Mouse (Mus musculus): ENCODE data around the gene Stat4.

Stat4 gene

DNA sequence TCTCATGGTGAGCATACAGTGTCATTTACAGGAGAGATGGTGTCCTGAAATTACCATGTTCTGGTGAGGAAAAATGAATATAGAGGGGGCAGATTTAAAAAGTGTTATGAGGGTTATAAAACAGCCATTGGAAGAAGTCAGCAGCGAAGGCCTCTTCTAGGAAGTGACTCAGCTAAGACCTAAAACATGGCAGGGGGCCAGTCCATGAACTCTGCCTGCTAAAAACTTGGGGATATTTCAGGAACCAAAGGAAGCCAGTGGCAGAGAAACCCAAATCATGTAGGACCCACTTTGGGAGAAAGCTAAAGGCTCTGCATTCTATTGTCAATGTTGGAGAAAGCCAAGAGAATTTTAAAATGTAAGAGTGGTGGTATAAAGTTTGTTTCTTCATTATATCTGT lies 125.4 kb downstream of the Stat4 start:
- no peak for DNase-seq

DNA sequence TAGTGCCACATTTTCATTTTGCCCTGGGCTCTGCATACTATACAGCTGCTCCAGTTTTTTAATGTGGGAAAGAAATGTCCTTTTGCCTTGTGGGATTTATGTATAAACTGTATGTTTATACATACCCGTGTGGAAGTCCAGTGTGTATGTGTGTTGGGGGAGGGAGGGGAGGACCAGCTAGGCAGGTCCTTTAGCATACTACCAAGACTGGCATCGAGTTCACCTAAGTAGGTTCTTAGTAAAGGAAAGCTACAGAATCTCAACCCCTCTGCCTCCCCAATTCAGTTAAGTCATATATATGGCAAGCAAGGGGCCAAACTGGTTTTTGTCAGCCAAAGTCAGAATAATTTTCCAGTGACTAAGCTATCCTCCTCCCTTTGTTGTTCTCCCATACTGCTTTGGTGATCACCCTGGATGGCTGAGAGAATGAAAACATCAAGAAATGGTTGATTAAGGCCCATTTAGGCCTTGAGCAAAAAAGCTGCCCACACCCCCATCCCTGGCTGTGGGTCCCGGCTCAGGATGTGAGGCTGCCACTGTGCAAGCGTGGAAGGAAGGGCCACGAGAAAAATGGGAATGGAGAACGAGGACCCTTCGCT lies 126.2 kb downstream of the Stat4 start:
- DNase-seq: no peak

DNA sequence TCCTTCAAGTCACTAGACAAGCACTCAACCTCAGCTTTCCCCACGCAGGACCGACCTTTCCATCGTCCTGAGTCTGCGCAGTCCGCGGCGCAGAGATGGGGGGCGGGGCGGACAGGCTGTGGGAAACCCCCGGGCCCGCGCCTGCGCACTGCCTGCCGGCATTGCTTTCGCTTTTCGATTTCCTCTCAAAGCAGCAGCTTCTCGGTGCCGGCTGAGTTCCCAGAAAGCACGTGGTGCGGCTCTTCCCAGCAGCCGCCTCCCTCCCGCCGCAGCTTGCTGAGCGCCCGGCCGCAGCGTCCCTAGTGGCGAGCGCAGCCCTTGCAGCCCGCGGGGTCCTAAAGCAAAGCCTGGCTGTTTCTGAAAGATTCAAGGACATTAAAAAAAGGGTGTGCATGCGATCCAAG lies 126.7 kb downstream of the Stat4 start:
- peak; percentile 98 to 99 for DNase-seq

DNA sequence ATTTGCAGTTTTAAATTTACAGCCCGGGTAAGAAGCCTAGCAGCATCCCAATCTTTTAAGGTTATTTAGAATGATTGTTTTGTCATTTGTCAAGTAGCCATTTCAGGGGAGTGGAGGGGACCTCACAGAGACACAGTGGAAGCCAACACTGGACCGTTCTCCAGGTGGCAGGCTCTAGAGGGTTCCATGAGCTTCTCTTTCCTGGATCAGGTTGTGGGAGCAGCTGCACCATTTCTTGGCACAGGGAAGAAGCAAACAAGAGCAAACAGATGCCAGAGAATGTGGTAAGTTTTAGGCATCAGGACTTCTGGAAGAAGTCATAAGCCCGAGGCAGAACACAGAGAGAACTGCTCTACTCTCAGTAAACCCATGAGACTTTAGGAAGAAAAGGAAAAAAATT lies 129.5 kb downstream of the Stat4 start:
- no peak for DNase-seq

DNA sequence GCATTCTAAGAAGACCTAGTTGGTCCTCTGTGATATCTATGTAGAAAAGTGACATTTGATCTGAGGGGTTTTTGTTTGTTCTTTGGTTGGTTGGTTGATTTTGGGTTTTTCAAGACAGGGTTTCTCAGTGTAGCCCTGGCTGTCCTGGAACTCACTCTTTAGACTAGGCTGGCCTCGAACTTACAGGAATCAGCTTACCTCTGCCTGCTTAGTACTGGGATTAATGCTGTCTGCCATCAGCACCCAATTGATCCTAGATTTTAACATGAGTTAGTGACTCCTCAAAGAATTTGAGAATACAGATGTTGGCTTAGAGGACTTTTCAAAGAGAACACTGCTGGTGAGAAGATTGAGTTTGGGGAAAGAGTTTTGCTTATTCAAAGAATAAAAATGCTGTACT lies 130.8 kb downstream of the Stat4 start:
- DNase-seq: no peak

DNA sequence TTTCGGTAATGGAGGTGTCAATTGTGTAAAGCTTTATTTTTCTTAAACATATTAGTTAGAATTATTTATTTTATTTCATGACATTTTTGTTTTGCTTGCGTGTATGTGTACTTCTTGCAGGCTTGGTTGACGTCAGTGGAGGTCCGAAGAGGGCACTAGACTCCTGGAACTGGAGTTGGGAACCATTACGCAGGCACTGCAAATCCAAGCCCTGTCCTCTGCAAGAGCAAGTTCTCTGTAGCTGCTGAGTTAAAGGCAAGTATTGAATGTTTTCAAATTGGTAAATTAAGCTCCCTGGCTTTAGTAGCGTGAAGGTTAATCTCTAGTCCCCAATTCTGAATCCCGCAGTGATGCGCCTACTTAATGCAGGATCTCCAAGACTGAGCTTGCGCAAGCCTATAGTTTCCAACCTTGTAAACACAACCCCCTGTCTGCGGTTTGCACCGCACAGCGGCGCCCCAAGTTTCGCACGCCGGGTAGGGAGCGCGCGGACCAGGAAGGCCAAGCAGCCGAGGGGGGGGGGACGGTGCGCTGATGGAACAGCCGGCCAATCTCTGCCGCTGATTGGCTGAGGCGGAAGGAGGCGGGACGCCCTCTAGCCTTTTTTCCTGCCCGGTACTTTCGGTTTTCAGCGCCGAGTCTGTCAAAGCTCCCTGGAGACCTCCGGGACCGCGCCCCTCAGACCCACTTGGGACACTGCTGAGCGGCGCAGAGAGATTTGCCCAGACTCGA lies 132.1 kb downstream of the Stat4 start, which contains the start of gene Stat1:
TSS of gene Stat1 (plus strand) at position 581 of the 732 bp plus-strand sequence.
- peak; percentile 85 to 86 for DNase-seq

DNA sequence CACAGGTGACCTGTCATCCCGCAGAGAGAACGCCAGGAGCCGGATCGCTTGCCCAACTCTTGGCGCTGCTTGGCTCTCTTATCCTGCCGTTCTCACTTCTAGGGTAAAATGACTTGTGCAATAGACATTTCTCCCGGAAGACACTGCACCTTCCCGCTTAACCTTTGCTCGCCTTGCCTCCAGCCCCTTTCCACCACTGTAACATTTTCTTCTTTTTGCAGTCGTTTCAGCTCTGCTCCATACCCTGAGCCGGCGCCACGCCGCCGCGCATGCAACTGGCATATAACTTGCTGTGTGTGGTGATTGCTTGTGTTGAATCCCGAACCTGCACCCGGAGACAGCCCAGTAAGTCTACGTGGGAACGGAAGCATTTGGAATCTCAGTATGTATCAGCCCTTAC lies 132.7 kb downstream of the Stat4 start:
- no peak for DNase-seq

DNA sequence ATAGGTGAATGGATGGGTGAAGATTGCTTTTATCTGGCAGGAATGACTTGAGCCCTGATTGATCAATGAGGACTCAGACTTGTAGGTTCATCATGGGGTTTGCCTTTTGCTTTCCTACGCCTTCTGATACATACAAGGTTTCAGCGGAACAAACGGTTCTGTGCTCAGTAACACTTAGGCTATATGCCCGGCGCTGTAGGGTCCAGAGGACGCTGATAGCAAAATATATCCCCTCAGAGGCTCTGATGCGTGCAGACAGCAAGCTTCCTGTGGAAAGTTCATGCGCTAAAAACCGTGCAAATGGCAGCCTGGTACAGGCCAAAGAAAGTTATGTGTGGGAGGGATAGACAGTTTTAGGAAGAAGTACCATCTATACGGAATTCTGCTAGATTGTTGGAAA lies 133.2 kb downstream of the Stat4 start:
- DNase-seq: no peak

DNA sequence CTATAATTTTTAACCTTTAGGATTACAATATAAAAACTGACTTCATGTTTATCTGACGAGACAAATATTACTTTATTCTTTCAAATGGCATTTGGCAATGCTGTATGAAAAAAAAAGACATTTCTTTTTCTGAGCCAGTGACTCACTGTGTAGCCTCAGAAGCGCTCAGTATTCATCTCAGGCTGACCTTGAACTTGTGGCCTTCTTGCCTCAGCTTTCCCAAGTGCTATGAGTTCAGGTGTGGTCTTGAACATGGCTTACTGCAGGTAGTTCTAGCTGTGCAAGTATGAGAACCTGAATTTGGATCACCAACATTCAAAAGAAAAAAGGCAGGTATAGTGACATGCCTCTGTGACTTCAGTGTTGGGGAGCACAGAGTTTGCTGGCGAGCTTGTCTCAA lies 134.1 kb downstream of the Stat4 start:
- DNase-seq: no peak

DNA sequence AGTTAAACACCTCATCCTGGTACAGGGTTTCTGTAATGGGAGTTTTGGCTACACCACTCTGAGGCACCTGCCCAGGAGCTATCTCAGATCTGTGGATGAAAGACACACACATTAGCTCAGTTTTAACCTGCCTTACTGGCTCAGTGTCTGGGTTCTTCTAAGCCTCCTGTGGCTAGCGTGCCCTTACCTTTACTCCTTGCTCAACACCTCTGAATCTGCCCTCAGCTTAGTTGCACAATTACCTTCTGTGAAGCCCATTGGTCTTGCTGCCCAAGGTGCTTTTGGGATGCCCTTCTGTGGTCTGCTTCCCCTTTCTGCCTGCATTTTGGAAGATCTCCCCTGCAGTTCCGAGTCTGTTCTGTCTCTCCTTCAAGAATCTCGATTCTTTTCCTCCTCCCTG lies 137.9 kb downstream of the Stat4 start:
- DNase-seq: no peak

DNA sequence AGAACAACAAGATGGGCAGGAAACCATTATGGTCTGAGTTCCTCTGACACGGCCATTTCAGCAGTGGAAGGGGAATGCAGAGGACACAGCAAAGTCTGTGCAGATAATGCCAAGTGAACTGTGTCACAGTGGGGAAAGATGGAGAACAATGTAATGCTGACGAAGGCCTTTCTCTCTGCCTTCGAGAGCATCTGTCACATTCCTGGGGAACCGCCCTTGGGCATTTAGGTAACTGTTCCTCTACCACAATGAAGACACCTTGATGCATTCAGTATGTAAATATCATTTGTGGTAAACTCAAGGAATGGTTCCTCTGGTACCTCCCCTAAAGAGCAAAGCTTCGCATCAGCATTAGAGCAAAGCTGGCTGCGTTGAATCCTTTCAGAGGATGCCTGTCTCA lies 140.4 kb downstream of the Stat4 start:
- no peak for DNase-seq

DNA sequence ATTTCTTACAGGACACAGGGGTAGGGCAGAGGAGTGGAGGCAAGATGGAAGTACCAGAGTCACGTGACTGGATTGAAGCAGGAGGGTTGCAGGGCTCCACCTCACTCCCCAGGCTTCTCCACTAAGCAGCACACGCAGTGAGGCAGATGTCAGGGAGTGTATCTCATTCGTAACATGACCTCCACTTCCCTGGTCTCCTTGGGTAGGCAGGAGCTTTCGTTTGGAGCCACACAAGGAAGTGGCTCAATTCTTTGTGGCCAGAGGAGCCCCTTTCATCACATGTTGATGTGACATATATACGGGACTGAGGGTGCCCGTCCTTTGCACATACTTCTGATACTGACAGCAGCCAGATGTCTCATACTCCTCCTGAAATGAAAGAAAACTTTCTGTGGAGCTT lies 142.8 kb downstream of the Stat4 start:
- no peak for DNase-seq

DNA sequence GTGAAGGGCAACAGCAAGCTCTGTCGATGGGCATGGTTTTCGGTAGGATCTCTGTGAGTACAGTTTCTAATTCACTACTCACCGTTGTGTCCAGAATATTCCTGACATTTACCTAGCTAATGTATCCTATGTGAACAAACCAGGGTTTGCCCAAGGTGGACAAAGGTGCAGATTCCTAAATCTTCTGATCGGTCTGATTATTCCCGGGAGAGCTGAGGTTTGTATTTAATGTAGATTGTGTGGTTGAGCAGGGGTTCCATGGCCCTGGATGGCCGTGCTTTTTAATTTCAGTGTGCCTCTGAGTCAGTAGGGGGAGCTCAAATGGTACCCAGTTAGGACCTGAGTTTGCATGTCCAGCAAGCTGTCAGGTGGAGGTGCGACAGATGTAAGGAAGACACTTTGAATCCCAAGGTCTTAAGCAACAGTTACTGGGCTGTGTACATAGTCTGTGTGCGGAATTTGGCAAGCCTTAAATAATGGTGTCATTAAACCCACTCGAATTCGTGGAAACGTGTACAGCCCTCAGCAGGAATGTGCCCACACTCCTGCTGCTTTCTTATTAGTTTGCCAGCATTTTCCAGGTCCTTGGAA lies 144.9 kb downstream of the Stat4 start:
- no peak for DNase-seq

DNA sequence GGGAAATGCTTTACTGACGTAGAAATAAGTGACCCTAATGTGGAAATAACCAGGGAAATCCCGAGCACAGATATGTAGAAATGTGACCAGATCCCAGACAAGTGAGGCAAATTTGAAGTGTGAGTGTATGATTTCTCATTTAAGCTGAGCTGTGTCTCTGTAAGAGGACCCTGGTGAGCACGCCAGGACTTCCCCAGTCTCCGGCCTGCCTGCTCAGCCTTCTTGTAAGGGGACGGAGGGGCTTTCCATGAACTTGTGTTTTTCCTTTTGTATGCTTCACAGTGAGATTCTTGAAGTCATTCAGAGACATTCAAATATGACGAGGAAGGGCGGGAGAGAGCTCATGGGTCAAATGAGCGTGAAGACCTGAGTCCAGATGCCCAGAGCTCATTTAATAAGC lies 146.3 kb downstream of the Stat4 start:
- DNase-seq: no peak

DNA sequence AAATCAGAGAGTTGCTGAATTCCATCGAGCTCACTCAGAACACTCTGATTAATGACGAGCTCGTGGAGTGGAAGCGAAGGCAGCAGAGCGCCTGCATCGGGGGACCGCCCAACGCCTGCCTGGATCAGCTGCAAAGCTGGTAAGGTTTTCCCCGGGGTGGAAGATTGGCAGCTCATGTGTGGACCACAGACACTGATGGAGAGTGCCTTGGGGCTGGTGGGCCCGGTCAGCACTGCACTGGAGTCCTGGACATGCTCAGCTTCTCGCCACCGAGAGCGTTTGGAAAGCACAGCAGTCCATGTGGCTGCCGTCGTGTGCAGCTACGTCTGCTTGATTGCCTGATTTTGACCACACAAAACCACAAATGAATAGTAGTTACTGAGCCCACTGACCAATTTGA lies 150.3 kb downstream of the Stat4 start:
- DNase-seq: no peak

DNA sequence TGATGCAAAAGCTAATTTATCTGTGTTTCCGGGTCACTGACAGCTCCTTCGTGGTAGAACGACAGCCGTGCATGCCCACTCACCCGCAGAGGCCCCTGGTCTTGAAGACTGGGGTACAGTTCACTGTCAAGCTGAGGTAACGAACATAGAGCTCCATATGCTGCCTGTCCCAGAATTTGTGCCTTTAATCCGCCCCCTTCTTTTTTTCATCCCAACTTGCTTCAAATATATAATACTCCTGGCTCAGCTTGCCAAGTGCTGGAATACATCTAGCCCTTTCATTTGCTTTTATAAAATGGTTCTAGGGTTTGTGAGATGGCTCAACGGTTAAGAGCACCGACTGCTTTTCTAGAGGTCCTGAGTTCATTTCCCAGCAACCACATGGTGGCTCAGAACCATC lies 153.6 kb downstream of the Stat4 start:
- no peak for DNase-seq

DNA sequence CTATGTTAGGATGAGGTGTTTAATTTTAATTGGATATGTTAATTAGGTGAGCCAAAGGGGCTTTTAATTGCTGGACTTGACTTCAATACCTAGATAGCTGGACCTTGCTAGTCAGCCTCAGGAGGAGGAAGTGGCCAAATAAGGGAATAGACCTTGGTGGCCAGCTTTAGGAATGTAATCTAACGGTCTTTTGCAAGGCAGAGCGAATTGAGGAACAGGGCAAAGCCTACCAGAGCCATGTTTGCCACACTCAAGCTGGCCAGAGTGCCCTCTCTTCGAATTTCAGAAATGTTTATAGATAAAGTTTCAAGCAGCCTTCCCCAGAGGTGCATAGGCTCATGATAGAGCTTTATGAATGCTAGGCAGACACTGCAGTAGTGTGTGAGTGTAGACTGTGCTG lies 154.5 kb downstream of the Stat4 start:
- DNase-seq: no peak

DNA sequence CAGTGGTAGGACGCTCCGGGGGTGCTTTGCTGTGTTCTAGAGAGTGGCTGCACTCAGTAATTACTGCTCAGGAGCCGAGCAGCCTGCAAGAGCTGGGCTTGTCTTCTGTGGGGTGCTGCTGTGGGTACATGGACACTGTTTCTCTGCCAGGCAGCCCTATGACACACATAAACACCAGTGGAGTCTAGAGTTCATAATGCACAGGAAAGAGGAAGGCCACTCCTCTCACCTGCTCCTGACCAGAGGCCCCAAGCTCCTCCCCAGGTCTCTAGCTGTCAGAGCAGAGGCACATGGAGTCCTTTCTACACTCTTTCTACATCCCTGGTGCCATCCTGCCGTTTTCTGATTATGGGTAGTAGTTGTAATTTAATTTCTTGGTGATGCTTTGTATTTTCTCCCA lies 155.2 kb downstream of the Stat4 start:
- no peak for DNase-seq

DNA sequence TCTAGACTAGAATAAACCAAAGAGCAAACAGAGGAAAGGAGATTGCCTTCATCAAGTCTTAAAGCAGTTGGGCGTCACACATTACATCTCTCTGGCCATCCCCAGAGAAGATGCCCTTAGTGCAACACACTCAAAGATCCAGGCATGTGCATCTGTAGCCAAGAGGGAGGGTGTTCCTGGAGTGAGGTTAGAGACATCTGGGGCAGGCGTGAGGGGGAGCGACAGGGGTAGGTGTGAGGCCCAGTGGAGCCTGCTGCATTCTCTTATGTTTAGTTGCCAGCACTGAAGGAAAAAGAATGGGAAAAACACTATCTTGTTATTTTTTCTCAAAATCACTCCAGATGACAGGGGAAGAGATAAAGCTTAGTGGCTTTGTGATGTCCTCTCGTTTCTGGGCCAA lies 156.2 kb downstream of the Stat4 start:
- no peak for DNase-seq

DNA sequence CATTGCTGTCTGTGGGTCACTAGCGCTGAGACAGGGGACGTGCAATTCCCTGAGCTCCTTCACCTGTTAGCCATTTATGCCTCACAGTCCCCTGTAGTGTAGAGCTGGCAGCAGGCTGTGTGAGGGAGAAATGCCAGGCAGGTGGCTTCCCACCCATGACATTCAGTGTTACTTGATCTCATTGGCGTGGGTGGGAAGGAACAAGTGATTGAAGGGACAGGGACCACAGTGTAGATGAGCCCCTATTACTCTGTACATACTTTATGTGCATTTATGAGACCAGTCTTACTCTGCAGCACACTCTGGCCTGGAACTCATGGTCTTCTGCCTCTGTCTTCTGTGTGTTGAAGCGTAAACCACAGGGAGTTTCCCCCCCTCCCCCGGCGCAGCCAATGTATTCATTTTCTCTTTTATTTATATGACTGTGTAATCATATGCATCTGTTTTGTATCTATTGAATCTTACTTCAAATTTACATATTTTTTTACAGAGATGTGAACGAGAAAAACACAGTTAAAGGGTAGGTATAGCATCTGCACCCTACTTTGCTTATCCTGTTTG lies 156.7 kb downstream of the Stat4 start:
- no peak for DNase-seq

DNA sequence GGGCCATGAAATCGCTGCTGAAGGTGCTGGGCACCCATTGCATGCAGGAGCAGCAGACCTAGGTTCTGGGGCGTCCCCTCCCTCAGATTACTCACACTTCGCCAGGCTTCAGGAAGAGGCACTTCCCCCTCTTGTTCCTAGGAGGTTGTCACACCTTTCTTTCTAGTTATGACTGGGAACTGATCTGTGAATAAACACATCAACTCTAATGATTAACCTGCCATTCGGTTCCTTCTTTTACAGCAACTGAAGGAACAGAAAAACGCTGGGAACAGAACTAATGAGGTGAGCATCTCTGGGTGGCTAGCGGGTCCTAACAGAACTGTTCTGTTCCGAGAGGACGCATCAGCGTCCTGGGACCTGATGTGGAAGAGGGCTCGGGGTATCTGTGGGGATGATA lies 158.0 kb downstream of the Stat4 start:
- no peak for DNase-seq

DNA sequence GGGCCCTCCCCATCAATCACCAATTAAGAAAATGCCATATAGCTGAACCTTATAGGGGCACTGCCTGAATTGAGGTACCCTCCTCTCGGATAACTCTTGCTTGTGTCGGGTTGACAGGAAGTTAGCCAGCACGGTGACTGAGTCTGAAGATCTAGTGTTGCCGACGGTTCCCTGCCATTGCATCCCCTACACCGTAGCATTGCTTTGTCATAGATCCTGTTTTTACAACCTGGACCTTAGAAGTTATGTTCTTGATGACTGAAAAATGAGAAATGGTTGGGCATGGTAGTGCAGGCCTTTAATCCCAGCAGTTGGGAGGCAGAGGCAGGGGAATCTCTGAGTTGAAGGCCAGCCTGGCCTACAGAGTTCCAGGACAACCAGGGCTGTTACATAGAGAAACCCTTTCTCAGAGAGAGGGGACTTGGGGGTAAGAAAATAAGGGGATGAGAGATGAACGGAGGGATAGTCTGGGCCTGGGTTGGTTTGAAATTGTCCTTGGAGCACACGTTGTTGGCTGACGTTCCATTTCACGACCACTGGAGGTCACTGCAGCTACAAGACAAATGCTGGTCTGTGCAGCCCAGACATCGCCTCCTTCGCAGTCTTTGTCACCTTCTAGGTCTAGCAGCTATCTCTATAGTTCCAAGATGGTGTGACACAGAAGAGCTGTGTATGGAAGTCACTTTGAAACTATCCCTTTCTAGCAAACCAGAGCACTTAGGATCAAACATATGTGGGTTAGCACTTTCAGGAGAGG lies 159.4 kb downstream of the Stat4 start:
- peak; percentile 71 to 79 for DNase-seq

DNA sequence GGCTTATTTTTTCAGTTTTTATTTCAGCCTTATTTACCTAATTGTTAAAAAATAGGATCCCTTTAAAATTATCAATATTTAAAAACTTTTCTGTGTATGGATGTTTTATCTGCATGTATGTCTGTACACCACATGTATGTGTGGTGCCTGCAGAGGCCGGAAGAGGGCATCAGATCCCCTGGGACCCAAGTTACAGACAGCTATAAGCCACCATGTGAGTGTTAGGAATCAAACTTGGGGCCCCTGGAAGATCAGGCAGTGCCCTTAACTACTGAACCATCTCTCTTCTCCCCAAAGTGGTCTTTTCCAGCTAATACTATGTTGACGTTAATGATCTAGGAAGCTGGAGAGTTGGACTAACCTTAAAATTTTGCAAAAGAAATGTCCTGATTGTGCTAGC lies 160.5 kb downstream of the Stat4 start:
- no peak for DNase-seq
